Mouse (Mus musculus) brain, embryonic 14.5 days (tissue): ENCODE measurements around the gene Prorsd1.

Experiments used
- CTCF ChIP-seq: fragments of 200-500 bp; IDR thresholded peaks from 2 replicates; pipeline ENCODE4 v1.5.1; 2012; ENCODE audit warnings: inconsistent platforms, mild to moderate bottlenecking, moderate library complexity, borderline replicate concordance; ENCODE audit not compliant: insufficient read depth, insufficient read length; ENCODE audit errors: extremely low read depth
- POLR2A ChIP-seq: fragments of 200-500 bp; IDR thresholded peaks from 2 replicates; pipeline ENCODE4 v1.6.1; 2012; ENCODE audit warnings: mild to moderate bottlenecking, inconsistent platforms, borderline replicate concordance; ENCODE audit not compliant: poor library complexity, insufficient read depth, insufficient read length, severe bottlenecking; ENCODE audit errors: extremely low read depth

DNA sequence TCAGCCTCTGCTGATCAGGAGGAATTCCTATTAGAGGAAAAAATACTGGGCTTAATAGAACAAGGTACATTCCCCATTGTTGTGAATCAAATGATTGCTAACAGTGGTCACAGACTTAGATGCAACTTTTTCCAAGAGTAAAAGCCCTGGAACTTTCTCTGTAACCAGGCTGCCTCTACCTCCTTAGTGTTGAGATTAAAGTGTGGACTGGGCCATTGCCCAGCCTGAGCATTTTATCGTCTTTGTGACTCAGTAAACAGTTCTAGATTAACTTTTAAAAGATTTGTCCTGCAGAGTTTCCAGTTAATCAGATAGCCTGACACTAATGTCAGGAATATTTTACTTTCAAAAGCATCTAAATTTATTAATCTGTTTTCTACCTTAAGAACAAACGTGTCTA, 31.9 kb upstream of the Prorsd1 start:
- no peak for TF ChIP-seq CTCF
- TF ChIP-seq POLR2A = no peak
